Mouse (Mus musculus): Measurements from ENCODE around the gene Antxr2.

The Antxr2 gene

DNA sequence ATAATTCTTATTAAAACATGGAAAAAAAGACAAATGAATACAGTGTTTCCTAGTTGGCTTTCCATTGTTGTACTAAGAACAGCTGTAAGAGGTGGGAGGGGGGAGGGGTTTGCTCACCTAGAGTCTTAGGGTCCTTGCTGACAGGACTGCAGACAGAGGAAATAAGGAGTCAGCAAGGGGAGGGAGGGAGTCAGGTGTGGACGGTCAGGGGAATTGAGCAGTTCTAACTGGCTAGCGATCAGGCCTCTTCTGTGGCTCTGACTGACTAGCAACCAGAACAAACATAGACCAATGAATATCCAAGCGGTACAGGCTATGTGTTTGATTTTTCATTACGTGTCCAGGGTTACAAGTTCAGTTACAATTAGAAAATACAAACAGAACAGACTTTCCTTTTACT lies 35.0 kb downstream of the Antxr2 start:
- DNase-seq (ENCODE audit: low spot score) = no peak

DNA sequence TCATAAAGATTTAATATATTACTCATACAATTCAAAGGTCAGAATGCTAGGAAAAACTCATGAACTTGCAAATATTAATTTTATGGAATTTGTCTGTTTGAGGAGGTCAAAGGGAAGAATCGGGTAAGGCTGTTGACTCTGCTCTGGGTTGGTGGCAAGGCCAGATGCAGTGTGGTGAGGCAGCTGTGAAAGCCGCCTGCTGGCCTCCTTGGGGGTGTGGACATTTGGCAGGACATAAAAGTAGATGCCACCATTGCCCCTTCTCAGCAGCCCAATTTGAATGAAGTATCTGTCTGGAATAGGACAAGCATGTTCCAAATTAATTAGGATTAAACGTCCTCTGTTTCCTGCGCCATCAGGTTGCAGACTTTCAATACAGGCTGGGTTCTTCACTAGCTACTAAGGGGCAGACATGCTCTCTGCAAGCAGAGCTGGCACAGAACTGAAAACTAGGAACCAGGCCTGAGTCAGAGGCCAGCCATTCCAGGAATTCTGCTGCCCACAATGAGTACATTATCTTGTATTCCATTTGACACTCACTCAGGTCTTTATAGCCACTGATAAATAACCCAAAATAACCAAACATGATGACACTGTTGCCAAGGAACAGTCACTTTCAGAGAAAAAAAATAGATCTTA lies 44.1 kb downstream of the Antxr2 start:
- DNase-seq (ENCODE audit: low spot score) = no peak

DNA sequence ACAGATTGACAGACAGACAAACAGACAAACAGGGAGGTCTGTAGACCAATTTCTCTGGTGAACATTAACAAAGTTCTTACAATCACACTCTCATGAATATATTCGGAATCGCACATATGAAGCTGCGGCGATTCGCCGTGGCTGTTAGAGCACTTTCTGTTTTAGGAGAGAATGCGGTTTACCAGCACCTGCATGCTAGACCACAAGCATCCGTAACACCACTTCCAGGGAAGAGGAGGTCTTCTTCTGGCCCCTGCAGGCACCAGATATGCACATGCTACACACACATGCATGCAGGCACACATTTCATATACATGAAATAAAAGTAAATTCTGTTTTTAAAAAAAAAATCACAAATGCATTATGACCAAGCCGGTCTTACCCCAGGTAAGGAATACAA lies 47.5 kb downstream of the Antxr2 start:
- DNase-seq (ENCODE audit: low spot score) = no peak

DNA sequence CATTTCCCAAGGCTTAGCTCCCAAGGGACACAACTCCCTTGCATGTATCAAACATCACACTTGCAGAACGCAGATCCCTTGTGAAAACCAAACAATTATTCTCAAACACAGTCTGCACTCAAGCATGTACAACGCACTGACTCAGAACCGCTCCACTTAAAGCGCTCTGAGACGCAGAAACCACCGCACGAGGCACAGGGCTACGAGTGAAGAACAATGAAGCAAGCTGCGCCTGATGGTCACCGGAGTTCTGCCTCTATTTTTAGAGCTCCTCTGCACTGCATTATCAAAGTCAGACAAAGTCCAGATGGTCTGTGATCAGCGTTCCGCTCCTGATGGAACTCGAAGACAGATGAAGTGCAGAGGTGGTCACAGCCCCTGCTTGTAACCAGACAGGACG lies 50.4 kb downstream of the Antxr2 start:
- no peak for DNase-seq (ENCODE audit: low spot score)

DNA sequence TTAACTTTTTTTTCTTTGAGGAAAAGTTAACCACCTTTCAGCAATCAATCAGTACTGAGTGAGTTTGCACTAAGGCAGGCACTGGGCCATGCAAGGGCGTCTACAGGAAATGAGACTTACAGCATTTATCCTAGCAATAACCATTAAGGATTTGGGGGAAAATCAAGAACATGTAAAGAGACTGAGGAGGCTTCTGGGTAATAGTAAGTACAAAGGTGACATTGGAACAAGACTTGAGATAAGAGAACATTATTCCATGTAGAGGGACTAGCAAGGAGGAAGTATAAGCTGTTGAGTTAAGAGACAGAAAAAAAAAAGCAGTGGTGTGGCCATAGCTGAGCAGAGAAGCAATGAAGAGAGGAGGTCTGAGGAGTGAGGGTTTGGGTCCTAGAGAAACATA lies 57.5 kb downstream of the Antxr2 start:
- no peak for DNase-seq (ENCODE audit: low spot score)

DNA sequence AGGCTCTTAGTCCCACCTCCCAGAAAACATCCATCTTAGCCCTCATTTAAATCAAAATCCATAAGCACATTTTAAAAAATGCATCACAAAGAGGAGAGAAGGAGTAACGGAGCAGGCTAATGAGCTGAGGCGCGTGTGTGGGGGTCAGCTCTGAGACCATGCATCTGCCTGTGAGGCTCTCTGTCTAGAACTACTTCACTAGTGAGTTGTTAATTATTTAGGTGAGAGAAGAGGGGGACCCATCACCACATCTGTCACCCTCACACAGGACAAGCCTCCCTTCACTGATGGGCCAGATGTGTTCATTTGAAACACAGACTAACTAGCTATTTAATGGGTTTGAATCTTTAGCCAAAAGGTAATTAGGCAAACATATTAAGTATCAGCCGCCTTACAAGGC lies 58.8 kb downstream of the Antxr2 start:
- DNase-seq (ENCODE audit: low spot score) = no peak

DNA sequence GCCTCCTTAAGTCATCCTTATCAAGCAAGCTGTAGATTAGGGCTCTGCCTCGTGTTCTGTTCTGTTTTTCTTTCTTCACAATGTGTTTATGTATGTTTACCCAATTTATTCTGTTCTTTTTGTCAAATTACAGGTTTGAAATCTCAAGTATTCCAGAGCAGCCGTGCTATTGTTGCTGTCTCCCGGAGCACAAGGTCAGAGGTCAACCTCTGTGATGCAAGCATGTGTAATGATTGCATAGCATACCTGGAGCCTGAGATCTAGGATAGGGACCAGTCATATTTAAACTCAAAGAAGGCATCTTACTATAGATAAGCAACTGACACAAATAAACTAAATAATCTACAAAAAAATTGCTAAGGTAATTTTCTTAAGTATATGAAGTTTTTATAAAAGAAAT lies 59.6 kb downstream of the Antxr2 start:
- no peak for DNase-seq (ENCODE audit: low spot score)

DNA sequence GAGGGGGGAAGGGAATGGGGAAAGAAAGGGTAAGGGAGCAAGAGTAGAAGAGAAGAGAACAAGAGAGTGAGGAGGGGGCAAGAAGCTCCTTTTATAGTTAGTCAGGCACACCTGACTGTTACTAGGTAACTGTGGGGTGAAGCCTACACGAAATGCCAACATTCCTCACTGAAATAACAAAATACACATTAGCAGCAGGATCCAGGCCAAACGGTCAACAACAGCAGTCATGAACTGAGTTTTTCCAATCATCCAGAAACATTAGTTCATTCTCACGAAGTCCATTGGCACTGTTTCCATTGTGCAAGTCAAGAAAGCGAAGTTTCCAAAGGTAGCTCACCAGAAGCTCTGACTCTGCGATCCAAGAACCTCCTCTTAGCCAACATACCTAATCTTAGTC lies 63.8 kb downstream of the Antxr2 start:
- no peak for DNase-seq (ENCODE audit: low spot score)

DNA sequence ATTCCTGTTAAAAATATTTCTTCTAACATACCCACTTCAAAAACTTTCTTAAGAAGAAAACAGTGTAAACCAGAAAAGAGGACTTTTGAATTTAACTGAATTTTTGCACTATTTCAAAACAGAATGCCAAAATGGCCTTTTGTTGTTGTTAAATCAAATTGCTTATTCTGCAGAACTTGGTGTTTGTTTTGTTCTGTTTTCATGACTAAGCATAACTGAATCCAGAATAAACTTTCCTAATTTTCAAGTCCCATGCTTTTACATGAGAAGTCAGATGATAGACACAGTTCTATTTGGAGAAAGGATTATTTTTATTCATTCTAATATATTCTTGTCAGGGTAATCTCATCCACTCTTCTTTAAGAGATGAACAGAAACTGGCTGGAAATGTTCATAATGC lies 64.7 kb downstream of the Antxr2 start:
- DNase-seq (ENCODE audit: low spot score) = no peak

DNA sequence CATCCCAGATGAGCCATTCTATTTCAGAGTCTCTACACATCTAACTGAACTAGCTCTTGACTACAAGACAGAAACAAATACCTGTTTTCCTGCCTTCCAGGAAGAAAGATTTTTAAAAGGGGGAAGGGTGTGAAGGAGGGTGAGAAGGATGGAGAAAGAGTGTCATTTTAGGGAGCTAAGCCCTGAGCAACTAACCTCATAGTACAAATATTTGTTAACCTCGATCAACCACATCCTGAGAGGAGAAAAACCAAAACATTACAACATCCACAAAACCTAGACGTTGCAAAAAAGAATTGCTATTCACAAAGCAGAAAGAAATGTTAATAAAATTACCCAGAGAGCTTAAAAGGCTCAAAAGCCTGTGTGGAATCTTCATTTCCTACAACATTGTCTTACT lies 66.4 kb downstream of the Antxr2 start:
- DNase-seq (ENCODE audit: low spot score) = no peak

DNA sequence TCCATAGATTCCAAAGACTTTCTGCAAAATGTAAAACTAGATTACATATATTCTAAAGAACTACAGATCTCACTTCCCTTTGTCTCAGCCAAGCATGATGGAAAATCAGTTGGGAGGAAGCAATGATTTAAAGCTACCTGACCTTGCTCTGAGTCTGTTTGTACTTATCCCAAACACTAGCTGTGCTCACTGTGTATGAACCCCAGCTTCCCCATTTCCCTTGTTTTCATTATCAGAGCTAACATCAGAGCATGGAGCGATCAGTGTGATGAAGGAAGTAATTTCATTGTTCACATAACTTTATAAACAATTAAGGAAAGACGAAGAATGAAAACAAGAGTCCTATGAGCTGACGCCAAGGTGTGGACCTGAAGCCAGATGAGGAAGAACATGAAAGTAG lies 68.3 kb downstream of the Antxr2 start:
- no peak for DNase-seq (ENCODE audit: low spot score)

DNA sequence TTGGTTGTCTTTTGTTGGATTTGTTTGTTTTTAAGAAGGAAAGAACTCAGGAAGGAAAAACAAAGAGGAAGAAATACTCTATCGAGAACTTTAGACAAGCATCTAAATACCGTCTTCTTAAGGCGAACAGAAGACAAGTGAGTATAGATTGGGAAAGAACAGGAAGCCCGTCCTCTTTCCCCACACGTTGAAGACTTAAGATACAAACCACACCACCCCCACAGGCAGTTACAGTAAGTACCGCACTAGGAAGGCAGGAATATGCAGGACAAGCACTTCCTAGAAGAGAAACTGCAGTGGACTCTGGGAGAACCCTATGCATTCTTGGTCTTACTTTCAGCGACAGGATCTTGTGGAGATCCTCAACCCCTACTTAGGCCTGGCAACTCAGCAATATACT lies 69.1 kb downstream of the Antxr2 start:
- DNase-seq (ENCODE audit: low spot score) = no peak

DNA sequence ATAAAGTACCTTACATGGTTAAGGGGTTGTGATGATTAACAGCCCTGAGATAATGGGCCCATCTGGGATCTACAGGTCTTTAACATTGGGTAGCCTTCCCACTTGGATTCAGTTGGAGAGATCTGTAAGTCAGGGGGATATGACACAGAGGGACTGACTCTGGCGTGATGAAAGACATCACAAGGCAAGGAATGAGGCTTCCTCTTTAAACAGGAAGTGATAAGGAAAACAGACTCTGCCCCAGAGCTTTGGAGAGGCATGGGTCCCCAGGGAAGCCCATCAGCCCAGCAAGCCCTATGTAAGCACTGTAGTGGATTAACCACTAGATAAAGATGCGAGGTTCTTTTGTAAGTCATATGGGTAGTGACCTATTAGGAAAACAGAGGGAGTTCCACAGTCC lies 71.2 kb downstream of the Antxr2 start:
- DNase-seq (ENCODE audit: low spot score) = no peak

DNA sequence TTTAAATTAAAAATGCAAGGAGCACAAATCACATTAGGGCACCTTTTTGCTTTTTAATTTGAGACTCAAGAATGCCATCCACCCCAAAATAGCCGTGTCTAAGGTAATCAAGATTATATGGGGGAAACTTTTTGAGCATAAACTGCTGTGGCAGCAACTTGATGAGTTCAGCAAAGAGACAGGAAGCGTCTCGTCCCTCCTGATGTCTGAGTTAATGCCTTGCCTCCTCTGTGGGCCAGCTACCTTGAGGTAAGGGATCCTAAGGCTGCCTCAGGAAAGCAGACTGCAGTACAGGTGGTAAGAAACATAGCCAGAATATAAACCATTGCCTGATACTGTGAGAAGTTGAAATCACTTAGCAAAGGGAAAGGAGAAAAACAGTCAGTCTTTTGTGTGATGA lies 71.8 kb downstream of the Antxr2 start:
- DNase-seq (ENCODE audit: low spot score) = no peak

DNA sequence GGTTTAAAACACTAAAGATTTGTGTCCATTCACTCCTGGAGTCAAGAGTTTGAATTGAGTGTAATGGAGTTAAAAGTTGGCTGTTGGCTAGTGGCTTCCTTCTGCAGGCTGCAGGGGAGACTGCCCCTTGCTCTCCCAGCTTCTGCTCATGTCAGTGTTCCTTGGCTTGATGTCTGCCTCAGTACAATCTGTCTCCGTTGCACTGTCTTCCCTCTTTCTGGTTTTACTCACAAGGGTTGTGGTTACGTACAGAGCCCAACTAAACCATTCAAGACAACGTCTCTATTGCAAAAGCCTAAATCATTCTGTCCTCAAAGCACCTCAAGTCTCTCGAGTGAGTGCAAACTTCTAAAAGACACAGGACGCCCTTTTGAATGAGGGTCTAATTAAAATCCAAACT lies 73.3 kb downstream of the Antxr2 start:
- no peak for DNase-seq (ENCODE audit: low spot score)

DNA sequence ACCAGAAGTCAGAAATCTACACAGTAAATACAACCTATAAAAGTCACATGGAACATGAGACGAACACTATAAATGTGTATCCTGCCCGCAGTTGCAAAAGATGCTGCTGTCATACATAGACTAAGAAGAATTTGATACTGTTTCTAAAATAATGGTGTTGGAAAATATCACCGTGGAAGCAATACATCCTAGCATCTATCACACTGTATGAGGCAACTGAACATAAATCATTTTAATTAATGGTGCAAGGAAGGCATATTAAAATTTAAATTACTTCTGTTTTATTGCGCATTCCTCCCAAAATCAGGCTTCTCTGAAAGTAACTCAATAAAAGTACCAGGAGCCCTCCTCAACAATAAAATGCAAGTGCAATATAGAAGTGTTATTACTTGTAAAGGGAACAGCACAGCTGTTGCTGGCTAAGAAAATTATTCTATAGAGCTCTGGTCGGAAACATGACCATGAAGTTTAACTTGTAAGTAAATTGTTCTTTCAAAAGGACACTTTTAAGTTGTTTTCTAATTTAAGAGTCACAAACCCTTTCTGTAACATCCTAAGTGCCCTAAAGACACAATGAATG lies 76.6 kb downstream of the Antxr2 start:
- no peak for DNase-seq (ENCODE audit: low spot score)

DNA sequence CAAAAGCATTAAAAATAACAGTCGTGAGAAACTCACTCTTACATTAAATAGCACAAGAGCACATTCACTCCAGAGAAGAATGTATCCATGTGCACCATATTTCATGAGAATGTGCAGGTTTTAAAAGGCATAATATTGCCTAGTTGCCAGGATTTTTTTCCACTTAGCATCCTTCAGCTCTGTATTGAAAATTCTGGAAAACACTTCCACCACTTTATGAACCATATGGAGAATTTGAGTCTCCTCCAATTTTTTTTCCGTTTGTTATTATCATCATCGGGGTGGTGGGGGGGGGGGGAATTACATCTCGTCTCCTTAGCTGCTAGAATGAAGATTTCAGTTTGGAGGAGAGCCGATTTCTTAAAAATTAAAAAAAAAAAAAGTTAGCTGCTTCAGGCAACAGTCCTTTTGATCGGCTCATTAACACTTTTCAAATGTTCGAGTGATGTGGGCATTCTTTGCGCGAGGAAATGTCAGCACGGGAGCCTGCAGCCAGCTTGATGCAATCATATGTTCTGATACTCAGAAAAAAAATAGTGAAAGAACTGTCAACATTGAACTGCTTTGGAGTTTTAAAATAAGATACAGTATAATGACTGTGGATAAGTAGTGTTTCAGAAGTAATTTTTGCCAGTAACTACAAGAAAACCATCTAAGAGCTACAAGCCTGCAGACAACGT lies 77.5 kb downstream of the Antxr2 start:
- no peak for DNase-seq (ENCODE audit: low spot score)

DNA sequence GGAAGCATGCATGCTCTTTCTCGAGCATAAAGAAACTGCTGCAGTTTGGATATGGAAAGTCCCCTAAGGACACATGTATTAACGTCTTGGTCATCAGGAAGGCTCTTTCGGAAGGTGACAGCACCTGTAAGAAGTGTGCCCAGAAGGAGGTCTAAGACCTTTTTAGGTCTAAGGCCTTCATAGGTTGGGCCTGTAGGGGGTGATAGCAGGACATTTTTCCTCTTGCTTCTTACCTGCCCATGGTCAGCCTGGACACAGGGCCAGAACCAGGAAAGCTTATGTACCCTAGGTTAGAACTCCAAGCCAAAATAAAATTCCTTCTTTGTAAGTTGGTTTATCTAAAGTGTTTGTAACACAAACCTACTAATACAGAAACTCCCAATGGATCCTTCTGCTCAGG lies 83.6 kb downstream of the Antxr2 start:
- no peak for DNase-seq (ENCODE audit: low spot score)

DNA sequence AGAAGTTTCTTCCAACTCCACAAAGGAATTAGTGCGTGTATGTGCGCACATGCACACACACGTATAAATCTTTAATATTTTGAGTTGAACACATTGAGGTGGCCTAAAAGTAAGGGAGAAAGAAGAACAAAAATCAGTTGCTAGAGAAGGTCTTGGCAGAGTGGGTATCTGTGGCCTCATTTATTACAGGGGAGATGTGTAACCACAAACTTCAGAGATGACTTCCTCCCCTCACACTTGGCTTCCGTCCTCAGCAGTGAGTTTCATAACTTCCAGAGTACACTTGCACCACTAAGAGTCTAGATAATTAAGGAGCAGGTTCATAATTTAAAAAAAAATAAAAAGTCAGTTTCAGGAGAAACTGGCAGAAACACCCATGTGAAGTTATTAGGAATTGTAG lies 84.6 kb downstream of the Antxr2 start:
- DNase-seq (ENCODE audit: low spot score) = no peak

DNA sequence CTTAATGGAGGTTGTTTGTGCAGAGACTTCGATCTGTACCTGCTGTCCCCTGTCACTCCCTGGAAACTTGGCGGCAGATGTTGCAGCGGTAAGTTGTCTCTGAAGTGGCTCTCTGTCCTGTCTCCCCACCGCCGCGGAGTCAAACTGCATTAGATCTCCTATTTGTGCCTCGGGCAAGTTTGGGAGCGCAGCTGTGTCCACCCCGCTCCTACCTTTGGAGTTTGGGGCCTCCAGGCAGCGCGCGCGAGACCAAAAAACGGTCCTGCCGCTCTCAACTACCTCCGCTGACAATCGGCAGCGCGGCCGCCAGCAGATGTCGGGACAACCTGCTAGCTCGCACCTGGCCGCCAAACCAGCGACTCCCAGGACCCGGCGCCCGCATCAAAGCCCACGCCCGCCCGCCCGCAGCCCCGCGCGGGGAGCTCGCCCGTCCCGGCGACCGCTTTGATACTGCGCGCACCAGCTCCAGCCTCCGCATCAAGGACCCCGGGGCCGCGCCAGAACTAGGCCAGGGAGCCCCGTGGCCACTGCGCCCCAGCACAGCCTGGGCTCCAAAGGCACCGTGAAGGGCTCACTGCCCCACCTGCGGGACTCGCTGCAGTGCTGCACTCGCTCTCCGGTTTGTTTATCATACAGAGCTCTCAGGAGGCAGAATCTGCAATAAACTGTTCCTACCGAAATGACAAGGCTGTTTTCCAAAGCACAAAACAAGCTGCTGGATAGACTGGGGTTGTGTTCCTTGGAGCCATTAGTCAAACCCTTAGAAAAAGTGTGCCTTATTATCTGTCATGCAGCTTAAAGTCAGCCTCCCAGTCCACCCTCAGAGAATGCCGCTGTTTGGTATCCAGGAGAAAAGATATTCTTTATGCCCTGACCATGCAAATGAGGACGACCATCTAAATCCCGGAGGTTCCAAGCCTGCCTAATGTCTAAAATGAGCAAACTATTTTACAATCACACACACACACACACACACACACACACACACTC lies 95.4 kb downstream of the Antxr2 start:
- DNase-seq (ENCODE audit: low spot score) = no peak

DNA sequence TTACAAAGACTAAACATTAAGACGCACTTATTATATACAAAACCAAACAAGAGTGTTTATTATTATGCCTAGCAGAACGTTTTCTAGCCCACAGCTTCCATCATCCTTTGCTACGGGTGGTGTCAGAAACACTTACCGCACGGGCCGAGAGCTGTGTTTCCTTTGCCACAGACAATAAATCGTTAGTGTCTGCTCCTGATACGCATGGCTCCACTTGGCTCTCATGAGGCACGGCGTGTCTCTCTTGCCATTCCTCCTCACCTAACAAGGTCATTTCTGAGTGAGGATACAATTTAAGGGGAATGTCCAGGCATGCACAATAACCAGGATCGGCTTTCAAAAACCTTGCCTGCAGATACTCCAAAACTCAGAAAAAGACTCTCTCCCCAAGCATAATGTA lies 113.2 kb downstream of the Antxr2 start:
- no peak for DNase-seq (ENCODE audit: low spot score)

DNA sequence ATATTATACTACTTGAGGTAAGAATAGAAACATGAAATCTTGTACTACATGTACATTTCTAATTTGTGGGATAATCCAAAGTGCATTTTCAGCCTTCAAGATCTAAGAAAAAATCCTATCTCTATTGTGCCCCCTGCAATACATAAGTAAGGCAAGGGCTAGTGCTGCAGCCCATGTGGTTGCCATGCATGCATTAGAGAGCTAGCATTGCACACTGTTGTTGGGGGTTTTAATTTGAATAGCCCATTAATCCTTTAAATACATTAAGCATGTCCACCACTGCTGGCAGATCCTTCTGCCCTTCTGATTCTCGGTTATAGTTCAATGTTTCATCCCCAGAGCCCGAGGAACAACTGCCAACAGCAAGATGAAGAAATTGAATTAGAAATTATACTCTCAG lies 116.0 kb downstream of the Antxr2 start:
- DNase-seq (ENCODE audit: low spot score) = no peak

DNA sequence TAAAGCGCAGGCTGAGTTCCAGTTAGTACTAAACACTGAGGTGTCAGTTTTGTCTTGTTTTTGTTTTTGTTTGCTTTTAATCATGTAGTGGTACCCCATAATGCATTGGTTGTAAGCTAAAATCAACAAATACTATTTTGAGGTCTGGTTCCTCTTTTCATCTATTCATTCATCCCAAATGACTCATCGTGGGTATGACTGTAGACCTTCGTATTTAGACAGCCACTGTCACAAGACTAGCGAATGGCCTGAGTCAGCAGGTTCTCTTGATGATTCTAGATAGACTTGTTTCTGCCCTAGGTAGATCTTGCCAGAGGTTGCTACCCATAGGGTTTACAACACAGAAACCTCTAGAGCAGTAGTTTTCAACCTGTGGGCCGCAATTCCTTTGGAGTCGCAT lies 116.9 kb downstream of the Antxr2 start:
- no peak for DNase-seq (ENCODE audit: low spot score)

All from c-Kit-positive CD71-positive TER-119-positive erythroid progenitor cells, embryonic 14.5 days (primary cell).